Mouse (Mus musculus): ENCODE measurements around the gene Ppara. TPM values are rescaled to one million over a fixed set of nuclear protein-coding genes. Genes with fewer than 3 reads are reported as not detected.

The Ppara gene
- total and polyA plus RNA-seq, 2 experiments from 2014 or later: 11.6 to 33.4 TPM

DNA sequence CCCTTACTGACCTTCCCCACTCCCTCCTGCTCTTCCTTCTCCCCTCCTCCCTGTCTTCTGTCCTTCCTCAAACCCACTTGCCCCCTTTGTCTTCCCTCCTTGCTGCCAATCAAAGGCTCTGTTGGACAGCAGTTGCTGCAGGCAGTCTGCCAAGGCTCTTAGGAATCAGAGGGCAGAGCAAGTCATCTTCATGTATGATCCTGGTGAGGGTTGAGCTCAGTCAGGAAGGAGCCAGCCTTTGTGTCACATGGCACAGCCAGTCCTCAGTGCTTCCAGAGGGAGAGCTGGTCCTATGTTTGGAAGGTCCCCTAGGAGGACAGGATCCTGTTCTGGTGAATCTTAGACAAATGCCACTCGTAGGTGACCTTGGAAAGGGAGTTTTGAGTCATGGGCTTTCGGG, 68.1 kb downstream of the Ppara start:
- no peak for TF ChIP-seq CTCF (IDR thresholded peaks at IDR 0.05; ENCODE audit: low read depth)
- TF ChIP-seq EP300 (IDR thresholded peaks at IDR 0.05; ENCODE audit: low read depth): no peak
- no peaks in the 10 kb centered on the region for H3K9me3 ChIP-seq (replicated peaks; ENCODE audit: control insufficient read depth, low read length)
- peak overlapping the region; percentile 10; the same call in 1 of the 2 replicates for H3K9ac ChIP-seq (replicated peaks; ENCODE audit: low read depth, low read length)
- no peak overlapping the region for H3K4me2 ChIP-seq (ENCODE audit: low read depth, low read length)
- peaks cover 20% of the 10 kb centered on the region; the same call in 1 of the 2 replicates for H3K4me1 ChIP-seq (ENCODE audit: control insufficient read depth, insufficient read depth)
- H3K36me3 ChIP-seq (replicated peaks; ENCODE audit: control insufficient read depth, insufficient read depth, low read length): peaks cover 25% of the 10 kb centered on the region
- H3K27ac ChIP-seq (ENCODE audit: low read depth): peak overlapping the region; percentile 66
- no peaks in the 10 kb centered on the region for H3K27me3 ChIP-seq (ENCODE audit: control insufficient read depth, insufficient read depth, low read length)
- no peak overlapping the region for H3K4me3 ChIP-seq (ENCODE audit: low read depth, low read length)
- ATAC-seq (ENCODE audit: insufficient read depth, low read depth) (no peak), DNase-seq (ENCODE audit: low spot score) (peak; percentile 54)
- 58% methylated on average over 2 of the region's 2 CpGs for WGBS

DNA sequence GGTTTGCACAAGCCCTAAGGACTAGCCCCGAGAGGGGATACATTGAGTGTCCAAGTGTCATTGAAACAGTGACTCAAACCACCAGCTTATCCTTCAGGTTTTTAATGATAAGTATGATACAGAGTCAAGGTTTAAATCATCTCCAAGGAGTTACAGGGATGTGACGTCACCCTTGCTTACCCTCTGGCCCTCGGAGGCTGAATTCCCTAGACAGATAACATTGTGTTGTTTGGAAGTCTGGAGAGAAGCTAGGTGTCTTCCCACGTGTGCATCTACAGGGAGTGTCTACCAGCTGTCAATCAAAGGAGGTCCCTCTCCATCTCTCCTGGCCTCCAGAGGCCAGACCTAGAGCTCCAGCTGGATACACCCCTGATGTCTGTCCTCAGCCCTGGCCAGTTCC, 72.1 kb downstream of the Ppara start:
- 0 out of 2 replicates have a peak overlapping the region, but pooled peaks have one; percentile 25 for H3K27ac ChIP-seq (ENCODE audit: low read depth)
- no peaks in the 10 kb centered on the region for H3K27me3 ChIP-seq (ENCODE audit: control insufficient read depth, insufficient read depth, low read length)
- H3K4me2 ChIP-seq (ENCODE audit: low read depth, low read length): no peak overlapping the region
- ATAC-seq (ENCODE audit: insufficient read depth, low read depth) (no peak), DNase-seq (ENCODE audit: low spot score) (no peak)
- no peak for TF ChIP-seq CTCF (IDR thresholded peaks at IDR 0.05; ENCODE audit: low read depth)
- no peak for TF ChIP-seq EP300 (IDR thresholded peaks at IDR 0.05; ENCODE audit: low read depth)
- H3K4me1 ChIP-seq (ENCODE audit: control insufficient read depth, insufficient read depth): peaks cover 33% of the 10 kb centered on the region
- no peak overlapping the region for H3K4me3 ChIP-seq (ENCODE audit: low read depth, low read length)
- 50% methylated on average over 4 of the region's 4 CpGs for WGBS
- no peaks in the 10 kb centered on the region for H3K9me3 ChIP-seq (replicated peaks; ENCODE audit: control insufficient read depth, low read length)
- no peak overlapping the region for H3K9ac ChIP-seq (replicated peaks; ENCODE audit: low read depth, low read length)
- peaks cover 15% of the 10 kb centered on the region; the same call in 1 of the 2 replicates for H3K36me3 ChIP-seq (replicated peaks; ENCODE audit: control insufficient read depth, insufficient read depth, low read length)

DNA sequence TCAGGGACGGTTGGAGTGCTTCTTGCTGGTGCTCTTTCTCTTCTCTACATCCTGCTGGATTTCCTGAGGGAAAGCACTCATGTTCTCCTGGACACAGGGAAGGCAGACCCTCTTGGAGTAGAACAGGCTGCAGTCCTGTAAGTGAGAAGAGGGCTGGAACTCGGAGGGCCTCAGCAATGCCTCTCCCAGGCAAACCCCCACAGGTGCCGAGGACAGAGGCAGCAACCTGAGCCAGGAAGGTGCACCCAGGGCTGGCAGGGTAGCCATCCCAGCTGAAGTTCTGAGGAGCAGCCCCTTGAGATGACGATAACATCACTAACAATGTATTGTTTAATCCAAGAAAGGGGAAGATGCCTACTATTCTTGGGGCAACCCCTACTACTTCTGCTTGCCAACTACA, 72.6 kb downstream of the Ppara start:
- Histone ChIP-seq H3K4me1 (ENCODE audit: control insufficient read depth, insufficient read depth) (peaks cover 37% of the 10 kb centered on the region), H3K4me3 (ENCODE audit: low read depth, low read length) (no peak overlapping the region), H3K36me3 (replicated peaks; ENCODE audit: control insufficient read depth, insufficient read depth, low read length) (peaks cover 14% of the 10 kb centered on the region; the same call in 1 of the 2 replicates), H3K9ac (replicated peaks; ENCODE audit: low read depth, low read length) (no peak overlapping the region), H3K4me2 (ENCODE audit: low read depth, low read length) (no peak overlapping the region), H3K27me3 (ENCODE audit: control insufficient read depth, insufficient read depth, low read length) (no peaks in the 10 kb centered on the region), H3K9me3 (replicated peaks; ENCODE audit: control insufficient read depth, low read length) (no peaks in the 10 kb centered on the region), H3K27ac (ENCODE audit: low read depth) (0 out of 2 replicates have a peak overlapping the region, but pooled peaks have one; percentile 25)
- TF ChIP-seq CTCF (IDR thresholded peaks at IDR 0.05; ENCODE audit: low read depth) (no peak), EP300 (IDR thresholded peaks at IDR 0.05; ENCODE audit: low read depth) (no peak)
- DNase-seq (ENCODE audit: low spot score) (no peak), ATAC-seq (ENCODE audit: insufficient read depth, low read depth) (no peak)
- WGBS: 74% methylated on average over 4 of the region's 4 CpGs

DNA sequence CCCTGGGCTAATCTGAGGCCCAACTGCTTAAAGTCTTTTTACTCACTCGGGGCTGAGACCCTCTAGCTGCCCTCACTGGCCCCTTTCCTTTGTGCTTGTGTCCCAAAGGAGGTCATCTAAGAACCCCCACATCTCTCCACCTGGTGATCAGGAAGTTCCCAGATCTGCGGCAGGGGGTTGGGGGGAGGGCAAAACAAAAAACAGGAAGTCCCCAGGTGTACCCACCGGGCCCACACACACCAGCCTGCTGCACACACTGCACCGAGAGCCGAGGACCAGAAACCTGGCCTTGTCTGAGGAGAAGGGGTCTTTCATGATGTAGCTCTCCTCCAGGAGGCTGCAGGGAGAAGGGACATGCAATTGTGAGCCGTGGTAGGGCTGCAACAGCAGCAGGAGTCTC, 73.2 kb downstream of the Ppara start:
- Histone ChIP-seq H3K4me1 (ENCODE audit: control insufficient read depth, insufficient read depth) (peaks cover 31% of the 10 kb centered on the region), H3K27me3 (ENCODE audit: control insufficient read depth, insufficient read depth, low read length) (no peaks in the 10 kb centered on the region), H3K27ac (ENCODE audit: low read depth) (peak overlapping the region; percentile 71), H3K9me3 (replicated peaks; ENCODE audit: control insufficient read depth, low read length) (no peaks in the 10 kb centered on the region), H3K36me3 (replicated peaks; ENCODE audit: control insufficient read depth, insufficient read depth, low read length) (peaks cover 14% of the 10 kb centered on the region; the same call in 1 of the 2 replicates), H3K9ac (replicated peaks; ENCODE audit: low read depth, low read length) (no peak overlapping the region), H3K4me2 (ENCODE audit: low read depth, low read length) (no peak overlapping the region), H3K4me3 (ENCODE audit: low read depth, low read length) (no peak overlapping the region)
- DNase-seq (ENCODE audit: low spot score): no peak
- TF ChIP-seq EP300 (IDR thresholded peaks at IDR 0.05; ENCODE audit: low read depth): no peak
- no peak for TF ChIP-seq CTCF (IDR thresholded peaks at IDR 0.05; ENCODE audit: low read depth)
- no peak for ATAC-seq (ENCODE audit: insufficient read depth, low read depth)
- 74% methylated on average over 6 of the region's 6 CpGs for WGBS

DNA sequence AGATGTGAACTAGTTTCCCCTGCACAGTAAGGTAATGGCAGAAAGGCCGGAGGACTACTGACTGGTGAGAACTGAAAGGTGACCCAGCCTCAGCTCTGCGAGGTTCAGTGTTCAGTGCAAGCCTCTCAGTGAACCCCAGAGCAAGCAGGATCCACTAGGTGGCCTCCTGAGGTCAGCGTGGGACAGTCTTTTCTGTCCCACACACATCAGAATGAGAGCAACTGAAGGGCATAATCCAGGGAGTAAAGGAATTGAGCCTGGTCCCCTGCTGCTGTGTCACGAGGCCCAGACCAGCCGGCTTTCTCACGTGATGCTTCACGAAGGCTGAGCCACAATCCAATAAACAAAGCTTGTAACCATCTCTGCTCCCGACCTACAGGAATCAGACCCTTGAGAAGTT, 73.7 kb downstream of the Ppara start:
- 51% methylated on average over 8 of the region's 8 CpGs for WGBS
- DNase-seq (ENCODE audit: low spot score): peak; percentile 32
- ATAC-seq (ENCODE audit: insufficient read depth, low read depth): no peak
- Histone ChIP-seq H3K9ac (replicated peaks; ENCODE audit: low read depth, low read length) (0 out of 2 replicates have a peak overlapping the region, but pooled peaks have one; percentile 25), H3K4me3 (ENCODE audit: low read depth, low read length) (no peak overlapping the region), H3K4me1 (ENCODE audit: control insufficient read depth, insufficient read depth) (peaks cover 27% of the 10 kb centered on the region), H3K27me3 (ENCODE audit: control insufficient read depth, insufficient read depth, low read length) (no peaks in the 10 kb centered on the region), H3K4me2 (ENCODE audit: low read depth, low read length) (no peak overlapping the region), H3K9me3 (replicated peaks; ENCODE audit: control insufficient read depth, low read length) (no peaks in the 10 kb centered on the region), H3K27ac (ENCODE audit: low read depth) (peak overlapping the region; percentile 71), H3K36me3 (replicated peaks; ENCODE audit: control insufficient read depth, insufficient read depth, low read length) (peaks cover 14% of the 10 kb centered on the region; the same call in 1 of the 2 replicates)
- TF ChIP-seq EP300 (IDR thresholded peaks at IDR 0.05; ENCODE audit: low read depth) (no peak), CTCF (IDR thresholded peaks at IDR 0.05; ENCODE audit: low read depth) (peak; percentile 27; the same call in 1 of the 2 replicates)

DNA sequence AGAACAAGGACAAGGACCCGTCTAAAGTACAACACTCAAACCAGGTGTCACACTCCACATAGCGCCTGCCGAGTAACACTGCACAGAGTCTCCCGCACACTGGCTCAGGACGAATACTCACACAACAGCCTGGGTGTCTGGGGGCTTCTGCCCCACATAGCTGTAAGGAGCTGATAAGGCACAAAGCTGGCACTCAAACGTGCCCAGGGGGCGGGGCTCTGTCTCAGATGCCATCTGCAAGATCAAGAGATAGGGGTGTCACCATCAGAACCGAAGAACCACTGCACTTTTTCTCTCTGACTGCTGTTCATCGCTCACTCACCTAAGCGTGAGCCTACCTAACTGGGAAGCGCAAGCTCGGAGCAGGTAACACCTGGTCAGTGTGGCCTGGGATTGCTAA, 74.3 kb downstream of the Ppara start:
- H3K4me3 ChIP-seq (ENCODE audit: low read depth, low read length): no peak overlapping the region
- no peak overlapping the region for H3K4me2 ChIP-seq (ENCODE audit: low read depth, low read length)
- no peaks in the 10 kb centered on the region for H3K27me3 ChIP-seq (ENCODE audit: control insufficient read depth, insufficient read depth, low read length)
- no peak for DNase-seq (ENCODE audit: low spot score)
- H3K9me3 ChIP-seq (replicated peaks; ENCODE audit: control insufficient read depth, low read length): no peaks in the 10 kb centered on the region
- peak overlapping the region; percentile 25; the same call in 1 of the 2 replicates for H3K9ac ChIP-seq (replicated peaks; ENCODE audit: low read depth, low read length)
- H3K27ac ChIP-seq (ENCODE audit: low read depth): peak overlapping the region; percentile 71; the same call in 1 of the 2 replicates
- no peak for ATAC-seq (ENCODE audit: insufficient read depth, low read depth)
- TF ChIP-seq CTCF (IDR thresholded peaks at IDR 0.05; ENCODE audit: low read depth) (no peak), EP300 (IDR thresholded peaks at IDR 0.05; ENCODE audit: low read depth) (no peak)
- peaks cover 14% of the 10 kb centered on the region; the same call in 1 of the 2 replicates for H3K36me3 ChIP-seq (replicated peaks; ENCODE audit: control insufficient read depth, insufficient read depth, low read length)
- WGBS: 84% methylated on average over 12 of the region's 12 CpGs
- peaks cover 20% of the 10 kb centered on the region for H3K4me1 ChIP-seq (ENCODE audit: control insufficient read depth, insufficient read depth)

Measured in heart, postnatal 0 days (tissue).